Mouse (Mus musculus) brown adipose tissue, adult 24 weeks (tissue): ENCODE data around the gene Gm20388. TPM values are rescaled to one million over a fixed set of nuclear protein-coding genes. Genes with fewer than 3 reads are reported as not detected.
"Not testable (repeated sequence)": the region's sequence is repeated elsewhere in the genome, so short reads cannot be mapped to it uniquely, and the experiment has no call there.

ENCODE experiments used
- H3K27ac ChIP-seq: fragments of 200-500 bp; replicated peaks from 2 replicates; pipeline ENCODE4 v1.5.1; 2012; ENCODE audit warnings: low read depth, mild to moderate bottlenecking, low read length
- H3K4me1 ChIP-seq: fragments of 200-500 bp; 2 replicates; pipeline ENCODE4 v1.6.1; 2012; ENCODE audit warnings: low read length, mixed read lengths; ENCODE audit not compliant: control insufficient read depth, insufficient read depth, insufficient read length
- H3K4me3 ChIP-seq: fragments of 200-500 bp; 2 replicates; pipeline ENCODE4 v1.5.1; 2012; ENCODE audit warnings: low read depth, mild to moderate bottlenecking, low read length, moderate library complexity; ENCODE audit not compliant: insufficient read depth
- polyA plus RNA-seq: library from polyadenylated mRNA; stranded (reverse); fragments of >200 nt; gene quantifications from 2 replicates; pipeline ENCODE4 v1.2.4, GENCODE M21; 2012; ENCODE audit not compliant: missing spikeins, insufficient read depth, insufficient read length

Gm20388 gene
- polyA plus RNA-seq, 1 experiment = 44.7 TPM

GRCm38 (mm10) chr8:123442351-123442750 is 3531.7 kb downstream of the Gm20388 start:
- Histone ChIP-seq H3K4me1 (peaks cover 5% of the 10 kb centered on the region; the same call in 1 of the 2 replicates), H3K4me3 (no peak overlapping the region), H3K27ac (no peak overlapping the region)

DNA sequence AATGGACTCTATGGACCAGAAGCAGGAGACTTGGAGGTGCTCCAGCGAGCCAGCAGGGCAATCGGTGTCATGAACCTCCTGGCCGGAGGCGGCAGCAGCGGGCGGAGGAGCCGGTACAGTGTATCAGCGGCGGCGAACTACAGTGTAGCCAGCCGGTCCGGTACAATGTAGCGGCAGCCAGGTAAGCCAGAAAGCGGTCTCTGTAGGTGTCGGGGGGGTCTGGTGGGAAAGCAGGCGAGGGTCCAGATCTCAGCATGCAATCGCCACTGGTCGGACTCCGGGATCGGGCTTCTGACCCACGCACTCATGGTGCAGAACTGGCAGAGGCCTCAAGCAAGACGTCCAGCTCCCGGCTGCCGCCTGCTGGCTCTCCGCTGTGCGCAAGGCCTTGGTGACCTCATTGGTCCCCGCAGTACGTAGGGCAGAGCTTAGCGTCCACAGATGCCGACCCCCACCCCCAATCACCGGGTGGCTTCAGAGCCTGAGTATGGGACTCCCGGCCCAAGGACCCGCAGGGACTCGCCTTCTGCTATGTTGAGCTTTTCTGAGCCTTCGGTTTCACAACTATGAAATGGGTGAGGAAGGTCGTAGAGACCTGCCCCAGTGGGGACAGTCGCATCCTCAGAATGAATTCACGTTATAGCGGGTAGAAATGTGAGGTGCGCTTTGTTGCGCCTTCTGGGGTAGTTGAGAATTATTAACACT is 3532.4 kb downstream of the Gm20388 start:
- H3K27ac ChIP-seq = peak overlapping the region; percentile 74
- peak overlapping the region; percentile 90 for H3K4me3 ChIP-seq
- peaks cover 5% of the 10 kb centered on the region; the same call in 1 of the 2 replicates for H3K4me1 ChIP-seq

GRCm38 (mm10) chr8:123443576-123443921 is 3532.9 kb downstream of the Gm20388 start:
- H3K4me3 ChIP-seq = peak overlapping the region; percentile 90
- H3K4me1 ChIP-seq = peaks cover 5% of the 10 kb centered on the region; the same call in 1 of the 2 replicates
- no peak overlapping the region for H3K27ac ChIP-seq

- Histone ChIP-seq H3K4me3 (no peak overlapping the region; the same call in 1 of the 2 replicates), H3K4me1 (peaks cover 5% of the 10 kb centered on the region; the same call in 1 of the 2 replicates), H3K27ac (no peak overlapping the region)
These were observed 3533.5 kb downstream of the Gm20388 start for GRCm38 (mm10) chr8:123444131-123444530.

DNA sequence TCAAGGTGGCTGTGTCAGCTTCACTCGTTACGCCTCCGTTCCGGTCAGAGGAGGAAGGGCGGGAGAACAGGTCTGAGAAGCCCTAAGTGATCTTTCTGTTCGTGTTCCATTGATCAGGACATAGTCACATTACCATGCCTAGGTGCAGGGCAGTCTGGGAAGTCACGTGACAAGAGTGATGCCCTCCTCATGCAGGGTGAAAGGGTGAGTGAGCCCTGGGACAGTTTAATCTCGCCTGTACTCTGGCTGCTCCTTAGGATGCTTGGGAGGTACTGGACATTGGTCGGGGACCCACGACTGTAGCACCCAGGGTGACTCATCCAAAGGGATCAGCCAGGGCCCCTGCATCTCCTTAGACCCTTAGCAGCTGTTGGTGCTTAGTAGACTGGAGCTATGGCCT is 3535.3 kb downstream of the Gm20388 start:
- no peak overlapping the region for H3K4me3 ChIP-seq
- no peak overlapping the region for H3K27ac ChIP-seq
- peaks cover 5% of the 10 kb centered on the region; the same call in 1 of the 2 replicates for H3K4me1 ChIP-seq

DNA sequence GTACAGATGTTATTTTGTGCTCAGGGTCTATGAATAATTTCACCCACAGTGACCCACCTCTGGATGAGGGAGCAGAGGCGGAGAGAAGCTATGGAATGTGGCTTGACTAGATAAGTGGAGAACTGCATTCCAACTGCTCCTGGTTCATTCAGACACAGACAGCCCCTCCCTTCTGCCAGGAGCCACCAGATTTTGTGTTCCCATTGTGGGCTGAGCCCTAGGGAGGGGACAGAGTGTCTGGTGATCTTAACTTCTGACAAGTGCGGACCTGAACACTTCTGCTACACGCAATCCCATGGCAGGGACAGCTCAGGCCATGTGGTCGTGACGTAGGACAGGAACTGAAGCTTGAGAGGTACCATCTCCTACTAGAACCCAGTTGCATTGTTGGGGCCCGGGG is 3536.2 kb downstream of the Gm20388 start:
- Histone ChIP-seq H3K27ac (no peak overlapping the region), H3K4me3 (no peak overlapping the region), H3K4me1 (peaks cover 5% of the 10 kb centered on the region; the same call in 1 of the 2 replicates)

GRCm38 (mm10) chr8:123450783-123451182 is 3540.1 kb downstream of the Gm20388 start:
- Histone ChIP-seq H3K27ac (no peak overlapping the region), H3K4me1 (no peaks in the 10 kb centered on the region), H3K4me3 (no peak overlapping the region)

- not testable (repeated sequence) for H3K4me3 ChIP-seq, H3K27ac ChIP-seq, H3K4me1 ChIP-seq
These were observed 3541.1 kb downstream of the Gm20388 start for GRCm38 (mm10) chr8:123451747-123452146.

DNA sequence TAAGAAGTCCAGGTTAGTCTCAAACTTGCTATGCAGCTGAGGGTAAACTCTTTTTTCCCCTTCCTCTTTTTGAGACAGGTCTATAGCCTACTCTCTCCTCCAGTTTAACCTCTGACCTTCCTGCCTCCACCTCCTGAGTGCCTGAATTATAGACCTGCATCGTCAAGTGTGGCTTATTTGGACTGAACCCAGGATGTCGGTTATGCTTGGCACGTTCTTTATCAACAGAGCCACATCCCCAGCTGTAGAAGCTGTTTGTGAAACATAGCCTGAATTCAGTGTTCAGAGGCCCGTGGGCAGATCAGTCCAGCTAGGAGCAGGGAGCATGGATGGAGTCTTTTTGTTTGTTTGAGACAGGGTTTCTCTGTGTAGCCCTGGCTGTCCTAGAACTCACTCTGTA is 3541.5 kb downstream of the Gm20388 start:
- Histone ChIP-seq H3K4me3 (no peak overlapping the region), H3K27ac (no peak overlapping the region), H3K4me1 (no peaks in the 10 kb centered on the region)

DNA sequence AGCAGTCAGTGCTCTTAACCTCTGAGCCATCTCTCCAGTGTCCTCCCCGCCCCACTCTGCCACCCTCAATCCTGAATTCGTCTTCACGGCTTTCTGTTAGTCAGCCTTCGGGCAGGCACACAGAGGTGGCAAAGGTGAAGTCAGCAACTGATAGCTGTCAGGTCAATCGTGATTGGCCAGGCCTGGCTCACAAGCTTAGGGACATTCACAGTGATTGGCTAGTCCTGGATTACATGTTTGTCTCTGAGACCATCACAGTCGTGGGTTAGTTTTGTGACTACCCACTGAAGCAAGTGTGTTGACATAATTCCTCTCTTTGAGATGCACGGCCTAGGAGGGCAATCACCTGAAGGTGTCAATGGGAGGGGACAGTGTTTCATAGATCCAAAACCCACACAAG is 3542.7 kb downstream of the Gm20388 start:
- Histone ChIP-seq H3K27ac (no peak overlapping the region), H3K4me3 (no peak overlapping the region), H3K4me1 (no peaks in the 10 kb centered on the region)

DNA sequence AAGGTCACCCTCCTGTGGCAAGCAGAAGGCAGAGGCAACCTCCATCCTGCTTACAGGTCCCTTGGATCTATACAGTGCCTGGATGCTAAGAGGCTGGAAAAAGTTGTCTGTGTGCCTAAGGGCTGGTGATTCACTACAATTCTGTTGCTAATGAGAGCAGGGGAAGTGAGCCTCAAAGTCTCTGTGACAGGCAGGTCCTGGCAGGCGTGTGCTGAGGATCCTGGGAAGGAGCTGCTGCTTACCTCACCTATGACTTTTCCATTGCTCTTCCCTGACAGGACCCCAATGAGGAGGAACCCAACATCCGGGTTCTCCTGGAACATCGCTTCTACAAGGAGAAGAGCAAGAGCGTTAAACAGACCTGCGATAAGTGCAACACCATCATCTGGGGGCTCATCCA is 3543.3 kb downstream of the Gm20388 start:
- Histone ChIP-seq H3K27ac (no peak overlapping the region), H3K4me1 (no peaks in the 10 kb centered on the region), H3K4me3 (no peak overlapping the region)

- no peak overlapping the region for H3K4me3 ChIP-seq
- no peaks in the 10 kb centered on the region for H3K4me1 ChIP-seq
These were observed 3543.9 kb downstream of the Gm20388 start for GRCm38 (mm10) chr8:123454559-123454958.

GRCm38 (mm10) chr8:123463651-123464050 is 3553.0 kb downstream of the Gm20388 start:
- no peak overlapping the region for H3K4me3 ChIP-seq
- no peaks in the 10 kb centered on the region for H3K4me1 ChIP-seq
- no peak overlapping the region for H3K27ac ChIP-seq

More at GRCm38 (mm10) chr8:123454559-123454958, 3543.9 kb downstream of the Gm20388 start:
- no peak overlapping the region for H3K27ac ChIP-seq

DNA sequence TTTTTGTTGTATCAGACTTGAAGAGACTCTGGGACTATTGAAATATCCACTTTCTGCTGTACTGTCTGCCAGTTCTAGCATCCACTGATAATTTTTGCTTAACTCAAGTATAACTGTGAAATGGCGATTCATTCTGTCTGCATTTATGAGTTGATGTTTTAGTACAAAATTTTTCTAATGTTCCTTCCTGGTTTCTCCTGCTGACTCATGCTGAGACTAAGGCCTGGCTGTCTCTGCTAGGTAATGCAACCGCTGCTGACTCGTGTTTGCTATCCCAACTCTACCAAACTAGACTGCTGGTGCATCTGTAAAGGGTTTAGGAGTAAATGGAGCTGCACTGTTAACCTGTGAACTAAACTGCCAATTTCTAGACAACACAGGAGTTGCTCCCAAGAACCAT is 3556.8 kb downstream of the Gm20388 start:
- H3K4me1 ChIP-seq = no peaks in the 10 kb centered on the region
- no peak overlapping the region for H3K27ac ChIP-seq
- H3K4me3 ChIP-seq = no peak overlapping the region

DNA sequence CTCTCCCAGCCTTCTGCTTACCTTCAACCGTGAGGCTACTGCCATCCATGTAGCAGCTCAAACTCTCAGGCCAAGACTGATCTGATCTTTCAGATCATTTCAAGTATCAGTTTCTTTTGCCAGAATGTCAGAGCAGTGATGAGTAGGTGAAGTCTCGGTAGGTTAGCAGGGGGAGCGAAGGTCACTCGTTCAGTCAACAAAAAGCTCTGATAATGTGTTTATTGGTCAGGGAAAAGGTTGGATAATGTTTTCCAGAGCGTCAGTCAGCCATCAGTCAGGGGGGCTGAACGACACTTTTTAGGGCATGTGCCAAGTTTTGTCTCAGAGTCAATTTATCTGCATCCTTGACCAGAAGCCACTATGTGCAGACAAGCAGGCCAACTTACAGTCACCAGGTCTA is 3562.3 kb downstream of the Gm20388 start:
- H3K4me3 ChIP-seq, H3K27ac ChIP-seq, H3K4me1 ChIP-seq: not testable (repeated sequence)

- not testable (repeated sequence) for H3K4me3 ChIP-seq, H3K27ac ChIP-seq, H3K4me1 ChIP-seq
These were observed 3563.9 kb downstream of the Gm20388 start for GRCm38 (mm10) chr8:123474549-123474948.
